Mouse (Mus musculus) liver, embryonic 16.5 days (tissue): ENCODE measurements at regions not wholly inside any gene's neighbourhood (a gene's known extent, or its start where the extent isn't known, plus 50 kb on each side); places are given as distances from the start of the nearest gene placed in this dataset.

Source experiments
- ATAC-seq: fragments of 200-750 bp; cut with Nextera tagmentation; 2 replicates; pipeline ENCODE4 v1.8.0; 2017; ENCODE audit warnings: low read depth, mild to moderate bottlenecking, moderate number of reproducible peaks, moderate library complexity
- H3K27ac ChIP-seq: fragments of 300-500 bp; sonication (generic); 2 replicates; pipeline ENCODE4 v1.5.1; 2014; ENCODE audit warnings: mild to moderate bottlenecking, low read length
- H3K27me3 ChIP-seq: fragments of 300-500 bp; sonication (generic); 2 replicates; pipeline ENCODE4 v1.6.1; 2014; ENCODE audit warnings: low read depth, low read length, mixed read lengths; ENCODE audit not compliant: control insufficient read depth, insufficient read depth
- H3K36me3 ChIP-seq: fragments of 300-500 bp; sonication (generic); 2 replicates; pipeline ENCODE4 v1.6.1; 2014; ENCODE audit warnings: mild to moderate bottlenecking; ENCODE audit not compliant: control insufficient read depth, insufficient read depth
- H3K4me1 ChIP-seq: fragments of 300-500 bp; sonication (generic); 2 replicates; pipeline ENCODE4 v1.6.1; 2014; ENCODE audit warnings: low read depth, low read length, mixed read lengths; ENCODE audit not compliant: control insufficient read depth
- H3K4me2 ChIP-seq: fragments of 300-500 bp; sonication (generic); 2 replicates; pipeline ENCODE4 v1.6.1; 2014; ENCODE audit warnings: low read depth, low read length, mixed read lengths
- H3K4me3 ChIP-seq: fragments of 300-500 bp; sonication (generic); 2 replicates; pipeline ENCODE4 v1.5.1; 2014; ENCODE audit warnings: low read depth, mild to moderate bottlenecking, low read length
- H3K9ac ChIP-seq: fragments of 300-500 bp; sonication (generic); 2 replicates; pipeline ENCODE4 v1.6.1; 2014; ENCODE audit warnings: low read depth, low read length
- H3K9me3 ChIP-seq: fragments of 300-500 bp; sonication (generic); replicated peaks from 2 replicates; pipeline ENCODE4 v1.6.1; 2016; ENCODE audit warnings: low read length; ENCODE audit not compliant: control insufficient read depth
- WGBS: fragments of 180-500 bp; shearing (Covaris S2); extraction: QIAGEN DNeasy Blood & Tissue Kit; methylation state at CpG from one replicate; pipeline ENCODE4 v1.1.7; 2014; ENCODE audit not compliant: insufficient replicate concordance; 5-methylcytosine and 5-hydroxymethylcytosine counted together

- 59% methylated on average over 4 of the region's 4 CpGs for WGBS
- Histone ChIP-seq H3K4me3 (no peak overlapping the region), H3K36me3 (no peaks in the 10 kb centered on the region), H3K27ac (no peak overlapping the region), H3K9me3 (no peaks in the 10 kb centered on the region), H3K9ac (no peak overlapping the region), H3K27me3 (peaks cover 25% of the 10 kb centered on the region), H3K4me2 (no peak overlapping the region), H3K4me1 (peaks cover 5% of the 10 kb centered on the region; the same call in 1 of the 2 replicates)
- no peak for ATAC-seq
Observed at GRCm38 (mm10) chr6:127269021-127269420, 117.0 kb upstream of the Ccnd2 start.

GRCm38 (mm10) chr6:127269525-127270044 lies 117.6 kb upstream of the Ccnd2 start:
- H3K4me1 ChIP-seq: peaks cover 5% of the 10 kb centered on the region; the same call in 1 of the 2 replicates
- ATAC-seq: no peak
- no peak overlapping the region for H3K4me2 ChIP-seq
- no peaks in the 10 kb centered on the region for H3K36me3 ChIP-seq
- H3K27me3 ChIP-seq: peaks cover 25% of the 10 kb centered on the region
- H3K27ac ChIP-seq: no peak overlapping the region
- H3K9ac ChIP-seq: no peak overlapping the region
- 56% methylated on average over 7 of the region's 7 CpGs for WGBS
- no peak overlapping the region for H3K4me3 ChIP-seq
- H3K9me3 ChIP-seq: no peaks in the 10 kb centered on the region

GRCm38 (mm10) chr6:127270774-127271173 lies 118.8 kb upstream of the Ccnd2 start:
- H3K9ac ChIP-seq: no peak overlapping the region
- H3K4me1 ChIP-seq: peaks cover 5% of the 10 kb centered on the region; the same call in 1 of the 2 replicates
- H3K4me3 ChIP-seq: no peak overlapping the region
- H3K9me3 ChIP-seq: no peaks in the 10 kb centered on the region
- no peak overlapping the region for H3K27ac ChIP-seq
- no peak overlapping the region for H3K4me2 ChIP-seq
- H3K36me3 ChIP-seq: no peaks in the 10 kb centered on the region
- no peak for ATAC-seq
- H3K27me3 ChIP-seq: peaks cover 25% of the 10 kb centered on the region
- WGBS: 84% methylated on average over 9 of the region's 9 CpGs

- Histone ChIP-seq H3K9me3 (no peaks in the 10 kb centered on the region), H3K4me1 (peaks cover 2% of the 10 kb centered on the region; the same call in 1 of the 2 replicates), H3K9ac (no peak overlapping the region), H3K27ac (no peak overlapping the region), H3K4me3 (no peak overlapping the region), H3K27me3 (peaks cover 21% of the 10 kb centered on the region), H3K36me3 (no peaks in the 10 kb centered on the region), H3K4me2 (no peak overlapping the region)
- WGBS: 74% methylated on average over 3 of the region's 3 CpGs
- no peak for ATAC-seq
Observed at GRCm38 (mm10) chr6:127271418-127271817, 119.4 kb upstream of the Ccnd2 start.

- ATAC-seq: 0 out of 2 replicates have a peak, but pooled peaks have one; percentile 41
- no peak overlapping the region for H3K27ac ChIP-seq
- H3K9me3 ChIP-seq: no peaks in the 10 kb centered on the region
- no peak overlapping the region for H3K9ac ChIP-seq
- H3K4me2 ChIP-seq: no peak overlapping the region
- peaks cover 11% of the 10 kb centered on the region for H3K27me3 ChIP-seq
- no peak overlapping the region for H3K4me3 ChIP-seq
- WGBS: 51% methylated on average over 7 of the region's 7 CpGs
- H3K36me3 ChIP-seq: no peaks in the 10 kb centered on the region
- H3K4me1 ChIP-seq: no peaks in the 10 kb centered on the region
Observed at GRCm38 (mm10) chr6:127272630-127273029, 120.6 kb upstream of the Ccnd2 start.

- no peak overlapping the region for H3K4me3 ChIP-seq
- no peak for ATAC-seq
- no peak overlapping the region for H3K27ac ChIP-seq
- no peak overlapping the region for H3K9ac ChIP-seq
- H3K27me3 ChIP-seq: no peaks in the 10 kb centered on the region
- H3K9me3 ChIP-seq: peaks cover 8% of the 10 kb centered on the region
- WGBS: 81% methylated on average over 9 of the region's 9 CpGs
- no peaks in the 10 kb centered on the region for H3K4me1 ChIP-seq
- H3K36me3 ChIP-seq: no peaks in the 10 kb centered on the region
- H3K4me2 ChIP-seq: no peak overlapping the region
Observed at GRCm38 (mm10) chr6:127274732-127275429, 122.9 kb upstream of the Ccnd2 start.

- Histone ChIP-seq H3K4me1 (no peaks in the 10 kb centered on the region), H3K4me2 (no peak overlapping the region), H3K27ac (no peak overlapping the region), H3K36me3 (no peaks in the 10 kb centered on the region), H3K4me3 (no peak overlapping the region), H3K27me3 (no peaks in the 10 kb centered on the region), H3K9me3 (peaks cover 8% of the 10 kb centered on the region), H3K9ac (no peak overlapping the region)
- 70% methylated on average over 2 of the region's 2 CpGs for WGBS
- ATAC-seq: no peak
Observed at GRCm38 (mm10) chr6:127275430-127275784, 123.4 kb upstream of the Ccnd2 start.

GRCm38 (mm10) chr6:127276362-127276761 lies 124.4 kb upstream of the Ccnd2 start:
- Histone ChIP-seq H3K36me3 (no peaks in the 10 kb centered on the region), H3K27ac (no peak overlapping the region)
- 77% methylated on average over 4 of the region's 4 CpGs for WGBS

GRCm38 (mm10) chr6:127278402-127278801 lies 126.4 kb upstream of the Ccnd2 start:
- 55% methylated on average over 4 of the region's 4 CpGs for WGBS
- H3K27ac ChIP-seq: no peak overlapping the region
- no peak overlapping the region for H3K4me3 ChIP-seq
- no peak for ATAC-seq
- H3K4me2 ChIP-seq: no peak overlapping the region
- H3K36me3 ChIP-seq: no peaks in the 10 kb centered on the region
- H3K9me3 ChIP-seq: peaks cover 8% of the 10 kb centered on the region
- no peak overlapping the region for H3K9ac ChIP-seq
- no peaks in the 10 kb centered on the region for H3K27me3 ChIP-seq
- no peaks in the 10 kb centered on the region for H3K4me1 ChIP-seq

More at GRCm38 (mm10) chr6:127276362-127276761, 124.4 kb upstream of the Ccnd2 start:
- Histone ChIP-seq H3K9ac (no peak overlapping the region), H3K4me3 (no peak overlapping the region), H3K27me3 (no peaks in the 10 kb centered on the region), H3K9me3 (peaks cover 8% of the 10 kb centered on the region), H3K4me2 (no peak overlapping the region), H3K4me1 (no peaks in the 10 kb centered on the region)
- no peak for ATAC-seq
